Mouse (Mus musculus) limb, embryonic 10.5 days (tissue): Measurements from ENCODE around the gene Sdhb. TPM values are rescaled to one million over a fixed set of nuclear protein-coding genes. Genes with fewer than 3 reads are reported as not detected.
A peak's percentile ranks its signal among the peaks of the same experiment; 100 is the strongest.

Experiments used
- DNase-seq: peaks from one replicate; pipeline ENCODE4 v3.0.0-alpha.2; 2017; ENCODE audit warnings: low spot score
- H3K27ac ChIP-seq: fragments of 300-500 bp; sonication (generic); 2 replicates; pipeline ENCODE4 v1.5.1; 2016; ENCODE audit warnings: mild to moderate bottlenecking
- H3K27me3 ChIP-seq: fragments of 300-500 bp; sonication (generic); 2 replicates; pipeline ENCODE4 v1.6.1; 2016; ENCODE audit warnings: low read depth, mild to moderate bottlenecking; ENCODE audit not compliant: poor library complexity, severe bottlenecking
- H3K36me3 ChIP-seq: fragments of 300-500 bp; sonication (generic); 2 replicates; pipeline ENCODE4 v1.6.1; 2016; ENCODE audit warnings: mild to moderate bottlenecking, moderate library complexity
- H3K4me1 ChIP-seq: fragments of 300-500 bp; sonication (generic); 2 replicates; pipeline ENCODE4 v1.6.1; 2016
- H3K4me3 ChIP-seq: fragments of 300-500 bp; sonication (generic); 2 replicates; pipeline ENCODE4 v1.5.1; 2016; ENCODE audit warnings: mild to moderate bottlenecking, moderate library complexity
- H3K9me3 ChIP-seq: fragments of 300-500 bp; sonication (generic); replicated peaks from 2 replicates; pipeline ENCODE4 v1.6.1; 2016; ENCODE audit warnings: mild to moderate bottlenecking
- WGBS: fragments of 180-500 bp; shearing (Covaris S2); methylation state at CpG from one replicate; pipeline ENCODE4 v1.1.7; 2016; 5-methylcytosine and 5-hydroxymethylcytosine counted together
- polyA plus RNA-seq: library from polyadenylated mRNA; unstranded; fragments of >200 nt; fragmentation: Nextera tagmentation; extraction: Ambion mirVana; gene quantifications from 2 replicates; pipeline ENCODE4 v1.2.1, GENCODE M21; 2016

The Sdhb gene
- 428 and 436 TPM in 2 replicates for polyA plus RNA-seq

GRCm38 (mm10) chr4:140960781-140961466 lies at the start of gene Sdhb:
Gene Sdhb (plus strand): TSS chr4:140961203.
- Histone ChIP-seq H3K4me3 (peak within 1 kb of the TSS; percentile 97), H3K27me3 (peaks cover 9% of the 10 kb centered on the region), H3K9me3 (no peaks in the 10 kb centered on the region), H3K36me3 (peaks cover 6% of the 10 kb centered on the region), H3K27ac (peak within 1 kb of the TSS; percentile 96), H3K4me1 (peaks cover 55% of the 10 kb centered on the region)
- peak; percentile 97 for DNase-seq
- WGBS: 5% methylated on average over 37 of the region's 37 CpGs

- no peaks in the 10 kb centered on the region for H3K9me3 ChIP-seq
- 94% methylated on average over 9 of the region's 9 CpGs for WGBS
- peaks cover 24% of the 10 kb centered on the region for H3K4me1 ChIP-seq
- peaks cover 42% of the 10 kb centered on the region for H3K27me3 ChIP-seq
- no peak for DNase-seq
- H3K27ac ChIP-seq: no peak overlapping the region
- no peak overlapping the region for H3K4me3 ChIP-seq
- no peaks in the 10 kb centered on the region for H3K36me3 ChIP-seq
These were observed 49.6 kb upstream of the Sdhb start for GRCm38 (mm10) chr4:140911416-140911815.

- DNase-seq: no peak
- WGBS: 76% methylated on average over 10 of the region's 10 CpGs
These were observed 48.7 kb upstream of the Sdhb start for GRCm38 (mm10) chr4:140912271-140912833.

GRCm38 (mm10) chr4:140913565-140913964 lies 47.4 kb upstream of the Sdhb start:
- Histone ChIP-seq H3K27me3 (peaks cover 20% of the 10 kb centered on the region), H3K27ac (no peak overlapping the region), H3K36me3 (no peaks in the 10 kb centered on the region), H3K4me3 (no peak overlapping the region), H3K4me1 (peaks cover 18% of the 10 kb centered on the region), H3K9me3 (no peaks in the 10 kb centered on the region)
- no peak for DNase-seq
- WGBS: 90% methylated on average over 9 of the region's 9 CpGs

More at GRCm38 (mm10) chr4:140912271-140912833, 48.7 kb upstream of the Sdhb start:
- Histone ChIP-seq H3K36me3 (no peaks in the 10 kb centered on the region), H3K27me3 (peaks cover 32% of the 10 kb centered on the region), H3K4me1 (peaks cover 18% of the 10 kb centered on the region), H3K9me3 (no peaks in the 10 kb centered on the region), H3K4me3 (no peak overlapping the region), H3K27ac (no peak overlapping the region)

DNA sequence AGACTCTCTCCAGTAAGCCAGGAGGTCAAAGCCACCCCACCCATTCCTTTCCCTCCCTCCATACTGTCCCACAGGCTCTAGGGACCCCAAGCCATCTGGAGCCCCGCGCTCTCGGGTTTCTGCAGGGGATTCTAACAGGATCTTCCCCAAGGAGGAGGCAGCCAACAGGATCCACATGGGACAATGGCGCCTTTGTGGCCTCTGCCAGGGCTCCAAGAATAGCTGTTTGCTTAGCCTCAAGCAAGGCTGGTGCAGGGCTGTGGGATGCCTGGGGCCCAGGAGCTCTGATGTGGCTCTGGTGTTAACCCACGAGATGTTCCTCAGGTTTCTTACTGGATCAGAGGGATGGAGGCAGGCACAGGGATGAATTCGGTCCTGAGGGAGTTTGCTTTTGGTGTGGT lies 46.3 kb upstream of the Sdhb start:
- H3K27me3 ChIP-seq: 0 out of 2 replicates have a peak, but pooled peaks cover 9% of the 10 kb centered on the region
- no peaks in the 10 kb centered on the region for H3K9me3 ChIP-seq
- H3K4me1 ChIP-seq: peaks cover 18% of the 10 kb centered on the region
- WGBS: 69% methylated on average over 6 of the region's 6 CpGs
- DNase-seq: no peak
- H3K4me3 ChIP-seq: no peak overlapping the region
- H3K27ac ChIP-seq: peak overlapping the region; percentile 59; the same call in 1 of the 2 replicates
- H3K36me3 ChIP-seq: no peaks in the 10 kb centered on the region

DNA sequence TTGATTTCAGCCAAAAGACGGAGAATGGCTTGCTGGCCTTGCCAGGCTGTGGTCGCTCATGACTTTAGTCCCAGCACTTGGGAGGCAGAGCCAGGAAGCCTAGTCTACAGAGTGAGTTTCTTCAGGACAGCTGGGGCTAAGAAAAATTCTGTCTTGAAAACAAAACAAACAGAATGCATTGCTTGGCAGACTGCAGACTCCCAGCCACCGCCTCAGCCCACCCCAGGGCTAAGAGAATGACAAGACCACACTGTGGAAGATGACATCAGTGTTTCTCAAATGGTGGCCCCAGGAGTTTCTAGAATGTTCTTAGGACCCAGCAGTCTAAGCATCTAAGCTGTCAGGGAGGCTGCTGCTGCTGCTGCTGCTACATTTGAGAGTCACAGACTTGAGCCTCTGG lies 45.8 kb upstream of the Sdhb start:
- Histone ChIP-seq H3K4me1 (peaks cover 18% of the 10 kb centered on the region), H3K36me3 (no peaks in the 10 kb centered on the region), H3K9me3 (no peaks in the 10 kb centered on the region), H3K27me3 (0 out of 2 replicates have a peak, but pooled peaks cover 9% of the 10 kb centered on the region), H3K27ac (no peak overlapping the region), H3K4me3 (no peak overlapping the region)
- DNase-seq: no peak
- 90% methylated on average over 3 of the region's 3 CpGs for WGBS

- H3K4me1 ChIP-seq: peaks cover 8% of the 10 kb centered on the region
- H3K27ac ChIP-seq: no peak overlapping the region
- no peaks in the 10 kb centered on the region for H3K36me3 ChIP-seq
- H3K27me3 ChIP-seq: 0 out of 2 replicates have a peak, but pooled peaks cover 9% of the 10 kb centered on the region
- no peaks in the 10 kb centered on the region for H3K9me3 ChIP-seq
- WGBS: 92% methylated on average over 5 of the region's 5 CpGs
- H3K4me3 ChIP-seq: no peak overlapping the region
- DNase-seq: no peak
These were observed 44.7 kb upstream of the Sdhb start for GRCm38 (mm10) chr4:140916296-140916695.

DNA sequence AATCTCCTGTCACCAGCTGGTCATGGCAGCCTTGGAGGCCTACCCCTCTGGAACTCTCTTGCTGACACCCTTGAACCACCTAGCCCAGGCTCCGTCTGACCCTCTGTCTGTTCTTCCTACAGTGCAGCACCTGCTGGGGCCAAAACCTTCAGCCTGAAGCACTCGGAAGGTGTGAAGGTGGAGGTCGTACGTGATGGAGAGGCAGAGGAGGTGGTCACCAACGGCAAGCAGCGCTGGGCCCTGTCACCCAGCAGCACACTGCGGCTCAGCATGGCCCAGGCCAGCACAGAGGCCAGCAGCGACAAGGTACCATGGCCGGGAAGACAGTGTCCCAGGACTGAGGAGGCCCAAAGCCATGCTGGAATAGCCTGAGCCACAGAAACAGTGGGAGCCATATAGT lies 43.6 kb upstream of the Sdhb start:
- H3K4me1 ChIP-seq: peaks cover 13% of the 10 kb centered on the region
- 89% methylated on average over 9 of the region's 9 CpGs for WGBS
- no peak overlapping the region for H3K4me3 ChIP-seq
- no peak overlapping the region for H3K27ac ChIP-seq
- no peak for DNase-seq
- H3K9me3 ChIP-seq: no peaks in the 10 kb centered on the region
- no peaks in the 10 kb centered on the region for H3K36me3 ChIP-seq
- H3K27me3 ChIP-seq: 0 out of 2 replicates have a peak, but pooled peaks cover 5% of the 10 kb centered on the region

- no peaks in the 10 kb centered on the region for H3K36me3 ChIP-seq
- H3K4me3 ChIP-seq: no peak overlapping the region
- DNase-seq: no peak
- H3K27ac ChIP-seq: no peak overlapping the region
- no peaks in the 10 kb centered on the region for H3K9me3 ChIP-seq
- H3K4me1 ChIP-seq: peaks cover 12% of the 10 kb centered on the region; the same call in 1 of the 2 replicates
- 71% methylated on average over 11 of the region's 11 CpGs for WGBS
- H3K27me3 ChIP-seq: no peaks in the 10 kb centered on the region
These were observed 40.8 kb upstream of the Sdhb start for GRCm38 (mm10) chr4:140919974-140920836.

DNA sequence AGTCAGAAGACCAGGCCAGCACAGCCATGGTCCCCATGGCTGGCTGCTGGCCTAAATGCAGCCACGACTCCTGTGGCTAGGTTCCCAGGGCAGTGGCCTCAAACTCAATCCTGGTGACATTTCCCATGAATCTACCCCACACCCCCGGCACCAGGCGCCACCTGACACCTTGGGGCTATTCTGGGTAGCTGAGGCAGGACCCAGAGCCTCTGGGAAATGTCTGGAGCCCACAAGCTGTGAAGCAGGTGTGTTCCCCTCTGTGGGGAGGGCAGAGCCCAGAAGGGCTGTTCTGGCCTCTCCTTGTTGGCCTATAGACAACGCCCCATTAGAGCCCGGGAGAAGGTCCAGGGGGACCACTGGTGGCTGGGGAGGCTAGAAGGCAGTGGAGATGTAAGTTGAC lies 38.5 kb upstream of the Sdhb start:
- DNase-seq: no peak
- 75% methylated on average over 5 of the region's 5 CpGs for WGBS
- Histone ChIP-seq H3K27me3 (no peaks in the 10 kb centered on the region), H3K4me3 (no peak overlapping the region), H3K9me3 (no peaks in the 10 kb centered on the region), H3K4me1 (peaks cover 20% of the 10 kb centered on the region), H3K36me3 (no peaks in the 10 kb centered on the region), H3K27ac (peak overlapping the region; percentile 15; the same call in 1 of the 2 replicates)

DNA sequence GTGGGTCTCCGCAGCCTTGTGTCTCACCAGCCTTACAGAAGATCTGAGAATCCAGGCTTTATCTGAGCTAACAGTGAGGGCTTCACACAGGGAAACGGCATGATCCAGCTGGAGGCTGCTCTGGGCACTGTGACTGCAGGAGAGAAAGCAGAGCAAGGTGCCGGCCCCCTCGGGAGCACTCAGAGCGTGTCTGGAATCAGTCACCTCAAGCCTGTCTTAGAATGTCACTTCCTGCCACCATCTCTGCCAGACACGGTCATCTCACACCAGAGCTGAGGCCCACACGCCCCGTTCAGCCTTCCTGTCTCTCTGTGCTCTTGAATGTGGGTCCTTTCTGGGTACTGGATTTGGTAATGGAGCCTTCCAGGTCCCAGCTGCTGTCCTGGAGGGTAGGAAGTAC lies 35.4 kb upstream of the Sdhb start:
- no peak for DNase-seq
- WGBS: 56% methylated on average over 8 of the region's 8 CpGs
- Histone ChIP-seq H3K9me3 (no peaks in the 10 kb centered on the region), H3K36me3 (no peaks in the 10 kb centered on the region), H3K27me3 (no peaks in the 10 kb centered on the region), H3K4me3 (no peak overlapping the region), H3K4me1 (peaks cover 36% of the 10 kb centered on the region), H3K27ac (0 out of 2 replicates have a peak overlapping the region, but pooled peaks have one; percentile 22)

DNA sequence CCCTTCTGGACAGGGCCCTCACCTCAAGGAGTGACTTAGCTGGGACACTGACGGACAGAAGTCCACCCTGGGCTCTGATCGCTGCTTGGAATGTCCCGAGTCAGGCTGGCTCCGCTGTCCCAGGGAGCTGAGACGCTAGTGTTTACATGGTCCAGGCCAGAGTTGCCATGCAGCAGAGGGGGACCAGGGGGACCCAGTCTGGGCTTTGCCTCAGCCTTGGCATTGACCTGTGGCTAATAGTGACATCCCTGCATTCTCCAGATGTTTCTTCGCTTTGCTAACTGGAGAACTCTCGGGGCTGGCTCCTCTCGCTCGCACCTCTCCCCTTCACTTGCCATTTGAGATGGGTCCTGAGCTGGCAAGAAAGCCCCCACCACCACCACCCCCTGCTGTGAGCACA lies 32.7 kb upstream of the Sdhb start:
- Histone ChIP-seq H3K4me1 (peaks cover 49% of the 10 kb centered on the region), H3K36me3 (no peaks in the 10 kb centered on the region), H3K27me3 (no peaks in the 10 kb centered on the region), H3K4me3 (no peak overlapping the region), H3K27ac (peak overlapping the region; percentile 25; the same call in 1 of the 2 replicates), H3K9me3 (no peaks in the 10 kb centered on the region)
- 82% methylated on average over 9 of the region's 9 CpGs for WGBS
- no peak for DNase-seq
